Mouse (Mus musculus): ENCODE data around the gene Gm7951. TPM values are rescaled to one million over a fixed set of nuclear protein-coding genes. Genes with fewer than 3 reads are reported as not detected.
"Not testable (repeated sequence)": the region's sequence is repeated elsewhere in the genome, so short reads cannot be mapped to it uniquely, and the experiment has no call there.

Gene Gm7951
- polyA plus RNA-seq (2012; rRNA removed) = not detected in 2 replicates
- not detected in 2 replicates for polyA plus RNA-seq (2014; fragmentation: Nextera tagmentation; extraction: Ambion mirVana)

DNA sequence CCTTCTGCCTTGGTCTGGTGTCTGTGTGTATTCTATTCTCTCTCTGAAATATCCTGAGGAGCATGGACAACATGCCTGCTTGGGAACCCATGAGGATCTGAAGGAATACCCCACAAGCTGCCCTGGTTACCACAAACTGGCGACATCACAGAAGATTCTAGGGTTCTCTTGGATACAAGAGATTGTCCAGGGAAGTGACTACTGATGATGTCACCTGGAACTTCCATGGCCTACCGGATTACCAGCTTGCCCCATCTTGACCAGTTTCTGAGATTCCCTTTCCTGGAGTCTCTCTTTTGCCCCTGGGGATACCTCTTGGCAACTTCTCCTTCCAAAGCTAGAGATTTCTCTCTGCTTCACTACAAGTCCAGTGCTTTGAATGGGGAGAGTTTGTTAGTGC lies at the start of gene Gm7951:
Gene Gm7951, minus strand, starts transcription at position 101 of the 400 bp plus-strand sequence.
- not testable (repeated sequence) for H3K4me2 ChIP-seq (ENCODE audit: low read depth); DNase-seq (ENCODE audit: low read depth in 3 of 3, low spot score in 3 of 3); H3K9me3 ChIP-seq (ENCODE audit: control insufficient read depth, low read length); H3K27ac ChIP-seq; H3K27me3 ChIP-seq (ENCODE audit: control insufficient read depth, insufficient read depth, low read length); H3K36me3 ChIP-seq (replicated peaks; ENCODE audit: control insufficient read depth, insufficient read depth, low read depth); ATAC-seq (ENCODE audit: insufficient read depth); H3K4me1 ChIP-seq (replicated peaks; ENCODE audit: control insufficient read depth in 2 of 2, insufficient read depth in 2 of 2, low read length in 1 of 2); H3K4me3 ChIP-seq (ENCODE audit: insufficient read depth in 1 of 2, low read depth in 2 of 2, low read length in 2 of 2); H3K9ac ChIP-seq (replicated peaks)
- no CpG with 5 or more reads among the region's 2 CpGs for WGBS (ENCODE audit: insufficient replicate concordance)

DNA sequence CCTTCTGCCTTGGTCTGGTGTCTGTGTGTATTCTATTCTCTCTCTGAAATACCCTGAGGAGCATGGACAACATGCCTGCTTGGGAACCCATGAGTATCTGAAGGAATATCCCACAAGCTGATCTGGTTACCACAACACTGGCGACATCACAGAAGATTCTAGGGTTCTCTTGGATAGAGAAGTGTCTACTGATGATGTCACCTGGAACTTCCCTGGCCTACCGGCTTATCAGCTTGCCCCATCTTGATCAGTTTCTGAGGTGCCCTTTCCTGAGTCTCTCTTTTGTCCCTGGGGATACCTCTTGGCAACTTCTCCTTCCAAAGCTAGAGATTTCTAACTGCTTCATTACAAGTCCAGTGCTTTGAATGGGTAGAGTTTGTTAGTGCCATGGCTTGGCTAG lies 45.4 kb upstream of the Gm7951 start, which contains the start of gene Gm17027:
Gene Gm17027, minus strand, starts transcription at position 101 of the 400 bp plus-strand sequence.
- H3K27me3 ChIP-seq (ENCODE audit: control insufficient read depth, insufficient read depth, low read length); H3K9me3 ChIP-seq (ENCODE audit: control insufficient read depth, low read length); H3K4me3 ChIP-seq (ENCODE audit: insufficient read depth in 1 of 2, low read depth in 2 of 2, low read length in 2 of 2); H3K27ac ChIP-seq; DNase-seq (ENCODE audit: low read depth in 3 of 3, low spot score in 3 of 3); ATAC-seq (ENCODE audit: insufficient read depth); H3K4me2 ChIP-seq (ENCODE audit: low read depth); H3K9ac ChIP-seq (replicated peaks); H3K36me3 ChIP-seq (replicated peaks; ENCODE audit: control insufficient read depth, insufficient read depth, low read depth); H3K4me1 ChIP-seq (replicated peaks; ENCODE audit: control insufficient read depth in 2 of 2, insufficient read depth in 2 of 2, low read length in 1 of 2): not testable (repeated sequence)
- 58% methylated on average over 1 of the region's 2 CpGs for WGBS (ENCODE audit: insufficient replicate concordance)

DNA sequence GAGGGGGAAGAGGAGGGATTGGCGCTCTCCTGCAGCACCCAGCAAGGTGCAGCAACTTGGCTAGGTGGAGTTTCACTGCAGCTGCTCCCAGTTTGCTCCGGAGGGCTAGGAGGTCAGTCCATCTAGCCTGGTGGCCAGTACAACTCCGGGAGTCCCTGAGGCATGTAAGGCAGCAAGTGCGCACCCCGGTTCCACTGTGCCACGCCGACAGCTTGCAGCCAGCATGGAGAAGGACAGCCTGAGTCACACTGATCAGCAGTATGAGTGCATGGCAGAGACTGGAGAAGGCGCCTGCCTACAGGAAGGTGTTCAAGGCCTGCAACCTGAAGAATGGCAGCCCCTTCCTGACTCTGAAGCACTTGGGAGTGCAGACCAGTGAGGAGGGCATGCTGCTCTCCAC lies 17.4 kb upstream of the Gm7951 start:
- H3K9ac ChIP-seq (replicated peaks); ATAC-seq (ENCODE audit: insufficient read depth); H3K9me3 ChIP-seq (ENCODE audit: control insufficient read depth, low read length); H3K27ac ChIP-seq; H3K27me3 ChIP-seq (ENCODE audit: control insufficient read depth, insufficient read depth, low read length); H3K4me3 ChIP-seq (ENCODE audit: insufficient read depth in 1 of 2, low read depth in 2 of 2, low read length in 2 of 2); H3K4me1 ChIP-seq (replicated peaks; ENCODE audit: control insufficient read depth in 2 of 2, insufficient read depth in 2 of 2, low read length in 1 of 2); H3K4me2 ChIP-seq (ENCODE audit: low read depth); H3K36me3 ChIP-seq (replicated peaks; ENCODE audit: control insufficient read depth, insufficient read depth, low read depth); DNase-seq (ENCODE audit: low read depth in 3 of 3, low spot score in 3 of 3): not testable (repeated sequence)
- WGBS (ENCODE audit: insufficient replicate concordance) = 53% methylated on average over 6 of the region's 8 CpGs

DNA sequence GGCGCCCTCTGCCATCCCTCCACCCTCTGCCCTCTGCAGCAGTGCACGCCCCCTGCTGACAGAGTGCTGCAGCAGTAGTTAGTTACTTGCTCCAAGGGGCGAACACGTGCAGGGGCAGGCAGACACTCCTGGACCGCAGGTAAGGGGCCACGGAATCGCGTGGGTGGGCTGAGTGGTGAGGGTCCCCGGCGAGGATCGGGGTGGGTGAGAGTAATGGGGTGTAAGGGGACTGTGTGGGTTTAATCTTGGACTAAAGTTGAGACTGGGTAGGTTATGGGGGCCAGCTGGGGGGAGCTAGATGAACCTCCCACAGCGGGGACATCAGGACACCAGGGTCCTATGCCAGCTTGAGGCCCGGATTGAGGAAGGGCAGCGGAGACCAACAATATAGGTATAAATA lies 16.6 kb upstream of the Gm7951 start:
- WGBS (ENCODE audit: insufficient replicate concordance) = 48% methylated on average over 9 of the region's 14 CpGs
- not testable (repeated sequence) for H3K36me3 ChIP-seq (replicated peaks; ENCODE audit: control insufficient read depth, insufficient read depth, low read depth); H3K4me1 ChIP-seq (replicated peaks; ENCODE audit: control insufficient read depth in 2 of 2, insufficient read depth in 2 of 2, low read length in 1 of 2); H3K9ac ChIP-seq (replicated peaks); H3K4me2 ChIP-seq (ENCODE audit: low read depth); ATAC-seq (ENCODE audit: insufficient read depth); H3K27me3 ChIP-seq (ENCODE audit: control insufficient read depth, insufficient read depth, low read length); H3K9me3 ChIP-seq (ENCODE audit: control insufficient read depth, low read length); DNase-seq (ENCODE audit: low read depth in 3 of 3, low spot score in 3 of 3); H3K4me3 ChIP-seq (ENCODE audit: insufficient read depth in 1 of 2, low read depth in 2 of 2, low read length in 2 of 2); H3K27ac ChIP-seq

Other genes starting within 250 kb of the Gm7951 start
- gene Gm7980, start 210.1 kb downstream of the Gm7951 start, polyA plus RNA-seq (2012; rRNA removed) = not detected in 2 replicates
- not detected in 2 replicates for gene Gm7980, start 210.1 kb downstream of the Gm7951 start, polyA plus RNA-seq (2014; fragmentation: Nextera tagmentation; extraction: Ambion mirVana)
- not detected in 2 replicates for gene 1700049E17Rik1, start 192.4 kb downstream of the Gm7951 start, polyA plus RNA-seq (2012; rRNA removed)
- gene 1700049E17Rik1, start 192.4 kb downstream of the Gm7951 start, polyA plus RNA-seq (2014; fragmentation: Nextera tagmentation; extraction: Ambion mirVana) = not detected in 2 replicates
- gene 1700024B05Rik, start 173.4 kb downstream of the Gm7951 start, polyA plus RNA-seq (2012; rRNA removed) = not detected in 2 replicates
- gene 1700024B05Rik, start 173.4 kb downstream of the Gm7951 start, polyA plus RNA-seq (2014; fragmentation: Nextera tagmentation; extraction: Ambion mirVana) = not detected in 2 replicates
- gene Gm6401, start 149.4 kb downstream of the Gm7951 start, polyA plus RNA-seq (2012; rRNA removed) = not detected in 2 replicates
- gene Gm6401, start 149.4 kb downstream of the Gm7951 start, polyA plus RNA-seq (2014; fragmentation: Nextera tagmentation; extraction: Ambion mirVana) = not detected in 2 replicates
- not detected in 2 replicates for gene Gm3543, start 134.0 kb downstream of the Gm7951 start, polyA plus RNA-seq (2012; rRNA removed)
- gene Gm3543, start 134.0 kb downstream of the Gm7951 start, polyA plus RNA-seq (2014; fragmentation: Nextera tagmentation; extraction: Ambion mirVana) = not detected in 2 replicates
- gene Gm17027, start 45.3 kb upstream of the Gm7951 start, polyA plus RNA-seq (2012; rRNA removed) = not detected in 2 replicates
- not detected in 2 replicates for gene Gm17027, start 45.3 kb upstream of the Gm7951 start, polyA plus RNA-seq (2014; fragmentation: Nextera tagmentation; extraction: Ambion mirVana)
- gene Gm3573, start 73.4 kb upstream of the Gm7951 start, polyA plus RNA-seq (2012; rRNA removed) = not detected in 2 replicates
- gene Gm3573, start 73.4 kb upstream of the Gm7951 start, polyA plus RNA-seq (2014; fragmentation: Nextera tagmentation; extraction: Ambion mirVana) = not detected in 2 replicates
- not detected in 2 replicates for gene Gm17026, start 142.7 kb upstream of the Gm7951 start, polyA plus RNA-seq (2012; rRNA removed)
- not detected in 2 replicates for gene Gm17026, start 142.7 kb upstream of the Gm7951 start, polyA plus RNA-seq (2014; fragmentation: Nextera tagmentation; extraction: Ambion mirVana)
- gene Gm9611, start 180.0 kb upstream of the Gm7951 start, polyA plus RNA-seq (2012; rRNA removed) = not detected in 2 replicates
- not detected in 2 replicates for gene Gm9611, start 180.0 kb upstream of the Gm7951 start, polyA plus RNA-seq (2014; fragmentation: Nextera tagmentation; extraction: Ambion mirVana)
- not detected in 2 replicates for gene Gm7995, start 192.8 kb upstream of the Gm7951 start, polyA plus RNA-seq (2012; rRNA removed)
- gene Gm7995, start 192.8 kb upstream of the Gm7951 start, polyA plus RNA-seq (2014; fragmentation: Nextera tagmentation; extraction: Ambion mirVana) = not detected in 2 replicates